Mouse (Mus musculus) spleen, adult 2 months (tissue): ENCODE data around the gene Supt3.

Experiments used
- CTCF ChIP-seq: fragments of 200-500 bp; IDR thresholded peaks from 2 replicates; pipeline ENCODE4 v1.5.1; 2011; ENCODE audit warnings: mild to moderate bottlenecking, inconsistent platforms; ENCODE audit not compliant: insufficient read depth, insufficient read length, insufficient replicate concordance; ENCODE audit errors: extremely low read depth
- POLR2A ChIP-seq: fragments of 200-500 bp; IDR thresholded peaks from 2 replicates; pipeline ENCODE4 v1.6.1; 2011; ENCODE audit warnings: low read depth, low read length, inconsistent platforms

DNA sequence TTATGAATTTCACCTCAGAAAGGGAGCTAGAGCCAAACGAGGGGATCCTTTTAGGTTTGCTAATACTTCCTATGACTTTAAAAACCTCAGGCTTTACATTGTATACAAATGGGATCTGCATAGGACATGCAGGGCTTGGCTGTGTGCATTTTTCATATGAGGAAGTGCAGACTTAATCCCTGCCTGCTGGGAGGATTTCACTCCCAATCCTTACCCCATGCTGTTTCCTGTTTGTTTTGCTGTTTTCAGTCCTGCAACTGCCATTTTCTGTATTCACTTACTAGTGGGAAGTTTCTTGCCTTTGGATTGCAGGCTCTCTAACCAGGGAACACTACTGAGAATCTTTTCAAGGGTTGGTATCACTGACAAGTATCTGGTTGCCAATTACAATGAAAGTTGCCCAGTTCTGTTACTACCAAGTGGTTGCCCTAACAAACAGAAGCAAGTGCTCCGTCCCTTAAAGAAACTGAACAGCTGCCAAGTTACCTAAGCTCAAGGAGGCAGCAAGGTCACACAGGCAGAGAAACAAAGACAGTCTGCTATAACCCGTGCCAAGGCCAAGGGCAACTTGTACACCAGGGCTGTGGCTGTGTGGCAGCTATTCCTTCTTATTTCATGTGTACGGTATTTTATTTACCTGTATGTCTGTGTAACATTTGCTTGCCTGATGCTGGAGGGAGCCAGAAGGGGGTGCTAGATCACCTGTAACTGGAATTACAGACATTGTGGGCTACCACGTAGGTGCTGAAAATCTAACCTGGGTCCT lies 12.2 kb downstream of the Supt3 start:
- TF ChIP-seq POLR2A: no peak
- TF ChIP-seq CTCF: no peak
